Mouse (Mus musculus) gastrocnemius, adult 2 months (tissue): ENCODE measurements around the gene Kcnq1. TPM values are rescaled to one million over a fixed set of nuclear protein-coding genes. Genes with fewer than 3 reads are reported as not detected.

Experiments
- DNase-seq: peaks from one replicate; pipeline ENCODE4 v3.0.0; 2022
- H3K27ac ChIP-seq: fragments of 200-600 bp; 2 replicates; pipeline ENCODE4 v1.8.1; 2022; ENCODE audit warnings: mild to moderate bottlenecking
- H3K4me3 ChIP-seq: fragments of 200-600 bp; 2 replicates; pipeline ENCODE4 v1.8.1; 2022; ENCODE audit warnings: mild to moderate bottlenecking, moderate library complexity
- CTCF ChIP-seq: fragments of 200-600 bp; IDR thresholded peaks from 2 replicates; pipeline ENCODE4 v1.8.1; 2022; ENCODE audit warnings: antibody characterized with exemption, mild to moderate bottlenecking, moderate library complexity
- intact Hi-C: fragments of 180-260 bp; cut with DNase I; formaldehyde crosslinking; loops from one replicate; pipeline ENCODE4 v1.15.1; 2025
- total RNA-seq, 2 experiments: library from RNA; stranded (reverse); gene quantifications; 2 replicates each; pipeline ENCODE4 v1.2.3; 2021

Kcnq1 gene
- total RNA-seq, 2 experiments from 2014 or later = 0.33 to 0.67 TPM

DNA sequence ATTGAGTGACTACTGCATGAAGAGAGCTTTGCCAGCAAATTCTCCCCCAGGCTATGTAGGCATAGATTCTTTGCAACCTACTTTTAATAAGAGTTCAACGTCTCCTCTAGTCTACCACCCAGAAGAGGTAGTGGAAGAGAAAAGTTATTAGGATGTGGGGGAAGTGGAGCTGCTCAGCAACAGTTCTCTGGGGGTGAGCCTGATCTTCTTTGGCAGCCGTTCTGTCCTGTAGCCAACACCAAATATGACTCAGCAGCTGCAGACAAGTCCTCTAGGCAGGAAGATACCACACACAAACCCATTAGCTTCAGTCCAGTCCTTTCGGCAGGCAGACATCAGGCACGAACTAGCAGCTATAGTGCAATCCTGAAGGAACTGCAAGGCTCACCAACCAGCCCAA lies 5.4 kb upstream of the Kcnq1 start:
- DNase-seq = peak; percentile 64
- H3K4me3 ChIP-seq = no peak overlapping the region
- TF ChIP-seq CTCF = no peak

DNA sequence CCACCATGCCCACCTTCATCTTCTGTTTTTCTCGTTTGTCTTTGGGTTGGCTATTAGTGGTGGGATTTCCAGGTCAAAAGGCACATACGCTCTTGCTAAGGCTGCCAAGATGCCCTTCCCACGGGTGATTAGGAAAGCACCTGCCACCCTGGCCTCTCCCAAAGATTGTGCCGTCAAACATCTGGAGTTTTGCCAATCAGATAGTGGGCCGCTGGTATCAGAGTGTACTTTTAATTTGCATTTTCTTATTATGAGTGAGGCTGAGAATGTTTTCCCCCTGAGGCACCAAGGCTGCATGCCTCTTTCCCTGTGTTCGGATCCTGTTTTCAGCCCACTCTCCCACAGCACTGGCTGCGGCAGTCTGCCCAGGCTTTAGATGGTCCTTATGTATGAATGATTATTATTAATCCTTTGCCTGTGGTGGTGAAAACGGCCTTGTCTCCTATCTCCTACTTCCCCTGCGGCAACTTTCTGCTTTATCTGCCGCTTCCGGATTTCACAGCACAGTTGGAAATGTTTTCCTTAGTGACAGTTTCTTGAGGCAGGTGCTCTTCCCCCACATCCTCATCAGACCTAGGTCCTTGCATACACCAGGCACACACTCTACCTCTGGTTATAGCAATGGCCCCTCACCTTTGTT lies 784 bp upstream of the Kcnq1 start:
- no peak for TF ChIP-seq CTCF
- intact Hi-C loops = no loop called here

More for the DNA sequence above, 5.4 kb upstream of the Kcnq1 start:
- intact Hi-C loops = no loop called here
- no peak overlapping the region for H3K27ac ChIP-seq

DNA sequence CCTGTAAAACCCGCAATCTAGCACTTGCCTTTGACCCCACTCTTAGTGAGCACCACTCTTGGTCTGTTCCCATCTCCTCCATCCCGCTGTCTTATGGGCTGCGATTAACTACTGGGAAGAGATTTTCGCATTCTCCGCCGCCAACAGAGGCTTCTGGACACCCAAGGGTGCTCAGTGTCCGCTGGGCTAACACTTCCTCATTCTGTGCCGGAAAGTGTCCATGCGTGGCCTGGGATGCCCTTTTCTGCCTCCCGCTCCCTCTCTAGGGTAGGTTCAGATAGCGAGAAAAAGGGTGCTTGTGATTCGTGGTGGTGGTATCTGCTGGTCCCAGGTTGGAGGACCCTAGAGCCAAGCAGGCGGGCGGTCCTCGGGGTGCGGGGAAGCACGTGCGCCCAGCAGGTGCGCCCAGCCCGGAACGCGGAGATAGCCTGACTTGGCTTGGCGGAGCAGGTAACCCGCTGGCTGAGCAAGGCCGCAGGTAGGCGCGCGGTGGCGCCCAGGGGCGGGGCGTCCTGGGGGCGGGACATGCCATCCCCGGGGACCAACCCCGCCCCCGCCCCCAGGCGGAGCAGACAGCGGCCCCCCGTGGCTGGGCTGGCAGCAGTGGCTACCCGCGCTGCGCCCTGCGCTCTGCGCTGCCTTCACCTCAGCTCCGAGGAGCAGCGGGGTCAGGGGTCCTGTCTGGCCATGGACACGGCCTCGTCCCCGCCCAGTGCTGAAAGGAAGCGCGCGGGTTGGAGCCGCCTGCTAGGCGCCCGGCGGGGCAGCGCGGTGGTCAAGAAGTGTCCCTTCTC lies 707 bp downstream of the Kcnq1 start:
- peak; percentile 59 for DNase-seq
- peak; percentile 23; the same call in 1 of the 2 replicates for TF ChIP-seq CTCF
- Histone ChIP-seq H3K4me3 (peak overlapping the region; percentile 72), H3K27ac (peak overlapping the region; percentile 40; the same call in 1 of the 2 replicates)
- intact Hi-C loops = no loop called here

More for the DNA sequence above, 784 bp upstream of the Kcnq1 start:
- H3K4me3 ChIP-seq = no peak overlapping the region
- no peak for DNase-seq
- no peak overlapping the region for H3K27ac ChIP-seq

DNA sequence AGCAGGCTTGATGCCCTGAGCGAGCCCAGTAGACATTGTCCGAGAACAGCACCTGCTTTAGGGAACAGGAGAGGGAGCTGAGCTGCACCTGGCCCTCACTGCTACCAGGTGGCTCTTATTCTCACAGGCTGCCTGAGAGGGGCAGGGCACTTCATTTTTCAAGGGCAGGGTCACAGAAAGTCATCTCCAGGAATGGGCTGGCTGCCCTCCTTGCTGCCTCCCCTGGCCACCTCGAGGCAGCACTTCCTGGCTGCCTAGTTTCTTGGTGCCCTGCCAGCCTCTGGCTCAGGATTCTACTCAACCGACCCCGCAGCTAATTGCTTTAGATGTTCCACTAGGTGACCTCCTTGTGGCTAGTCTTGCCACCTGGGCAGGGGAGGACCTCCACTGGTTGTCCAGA lies 2.0 kb downstream of the Kcnq1 start:
- intact Hi-C loops = no loop called here
- TF ChIP-seq CTCF = no peak
- no peak for DNase-seq
- peak overlapping the region; percentile 53 for H3K27ac ChIP-seq
- H3K4me3 ChIP-seq = peak overlapping the region; percentile 72

- DNase-seq = no peak
- no peak for TF ChIP-seq CTCF
- intact Hi-C loops = no loop called here
- peak overlapping the region; percentile 72 for H3K4me3 ChIP-seq
- H3K27ac ChIP-seq = peak overlapping the region; percentile 53
Measured at GRCm38 (mm10) chr7:143108996-143109660, 3.0 kb downstream of the Kcnq1 start.

DNA sequence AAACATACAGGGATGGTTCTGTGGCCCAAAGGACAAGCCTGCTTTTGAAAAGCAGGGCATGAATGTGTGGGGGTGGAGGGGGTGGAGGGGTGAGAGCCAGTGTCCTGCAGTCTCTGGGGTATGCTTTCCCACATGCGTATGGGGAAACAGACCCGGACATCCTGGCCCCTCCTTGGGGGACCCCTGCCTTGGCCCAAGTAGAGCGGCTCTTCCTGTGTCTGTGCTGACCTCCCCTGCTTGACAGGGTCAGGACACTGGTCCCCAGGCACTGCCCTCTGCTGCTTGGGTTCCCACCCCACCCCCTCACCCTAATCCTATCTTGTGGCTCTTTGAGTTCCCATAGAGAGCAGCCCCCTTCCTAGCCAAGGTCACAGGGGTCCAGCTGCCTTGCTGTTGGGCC lies 3.5 kb downstream of the Kcnq1 start:
- no peak for DNase-seq
- intact Hi-C loops = no loop called here
- Histone ChIP-seq H3K27ac (no peak overlapping the region), H3K4me3 (no peak overlapping the region)
- TF ChIP-seq CTCF = no peak

DNA sequence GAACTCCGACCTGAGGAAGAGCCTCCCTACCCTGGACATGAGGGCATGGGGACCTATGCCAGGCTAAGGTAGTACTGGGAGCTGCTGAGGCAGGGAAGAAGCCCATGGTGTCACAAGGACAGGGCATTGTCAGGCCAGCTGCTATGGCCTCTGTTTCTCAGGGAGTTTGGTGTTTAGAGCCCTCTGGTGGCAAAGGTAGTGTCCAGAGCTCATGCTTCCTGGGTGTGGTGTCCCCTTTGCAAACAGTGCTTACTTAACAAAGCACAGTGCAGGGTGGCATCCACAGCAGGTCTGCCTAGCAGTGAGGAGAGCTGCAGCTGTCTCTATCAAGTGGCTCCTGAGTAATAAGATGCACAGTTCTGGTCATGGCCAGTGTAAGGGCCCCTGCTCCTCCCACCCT lies 4.6 kb downstream of the Kcnq1 start:
- TF ChIP-seq CTCF = peak; percentile 14; the same call in 1 of the 2 replicates
- intact Hi-C loops = no loop called here

GRCm38 (mm10) chr7:143111719-143112118 lies 5.6 kb downstream of the Kcnq1 start:
- Histone ChIP-seq H3K4me3 (no peak overlapping the region), H3K27ac (no peak overlapping the region)
- no peak for TF ChIP-seq CTCF
- intact Hi-C loops = no loop called here
- no peak for DNase-seq

More for the DNA sequence above, 4.6 kb downstream of the Kcnq1 start:
- H3K27ac ChIP-seq = no peak overlapping the region
- no peak overlapping the region for H3K4me3 ChIP-seq
- DNase-seq = no peak

- no peak for TF ChIP-seq CTCF
- Histone ChIP-seq H3K4me3 (no peak overlapping the region), H3K27ac (no peak overlapping the region)
- DNase-seq = no peak
- intact Hi-C loops = no loop called here
Measured at GRCm38 (mm10) chr7:143112395-143112794, 6.2 kb downstream of the Kcnq1 start.

GRCm38 (mm10) chr7:143114773-143115172 lies 8.6 kb downstream of the Kcnq1 start:
- DNase-seq = no peak
- no peak overlapping the region for H3K27ac ChIP-seq
- no peak overlapping the region for H3K4me3 ChIP-seq
- intact Hi-C loops = no loop called here
- no peak for TF ChIP-seq CTCF

DNA sequence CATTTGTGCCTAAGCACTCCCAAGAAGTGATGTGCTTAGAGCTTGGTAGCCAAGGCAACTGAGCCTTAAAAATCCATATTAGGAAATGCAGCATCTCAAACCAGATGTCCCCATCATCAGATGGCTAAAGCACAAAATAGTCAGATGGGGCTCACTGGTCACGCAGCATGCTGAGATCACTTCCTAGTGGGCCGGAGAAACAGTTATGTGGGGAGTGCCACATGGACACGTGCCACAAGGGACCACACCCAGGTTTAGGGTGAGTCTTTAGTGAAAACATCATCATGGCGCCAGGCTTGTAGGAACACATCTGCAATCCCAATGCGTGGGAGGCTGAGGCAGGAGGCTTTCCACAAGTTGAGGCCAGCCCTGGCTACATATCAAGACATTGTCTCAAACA lies 10.4 kb downstream of the Kcnq1 start:
- H3K27ac ChIP-seq = no peak overlapping the region
- no peak for TF ChIP-seq CTCF
- intact Hi-C loops = no loop called here
- DNase-seq = no peak
- H3K4me3 ChIP-seq = no peak overlapping the region

DNA sequence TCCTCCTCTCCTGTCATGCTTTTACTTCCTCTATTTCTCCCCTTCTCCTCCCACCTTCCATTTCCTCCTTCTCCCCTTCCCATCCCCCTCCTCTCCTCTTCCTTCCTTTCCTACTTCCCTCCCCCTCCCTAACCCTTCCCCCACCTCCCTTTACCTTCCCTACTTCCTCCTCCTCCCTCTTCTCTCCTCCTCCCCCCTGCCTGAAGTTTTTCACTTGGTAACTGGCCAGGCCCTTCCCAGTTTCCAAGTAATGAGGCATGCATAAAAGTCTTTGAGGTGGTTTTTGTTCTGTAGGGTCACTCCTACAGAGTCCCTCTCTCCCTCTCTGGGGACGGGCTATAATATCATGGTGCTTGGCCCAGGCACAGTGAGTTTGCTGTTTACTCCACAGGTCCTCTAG lies 13.2 kb downstream of the Kcnq1 start:
- no peak for DNase-seq
- intact Hi-C loops = no loop called here
- Histone ChIP-seq H3K27ac (no peak overlapping the region), H3K4me3 (no peak overlapping the region)
- no peak for TF ChIP-seq CTCF

GRCm38 (mm10) chr7:143119826-143120225 lies 13.7 kb downstream of the Kcnq1 start:
- intact Hi-C loops = no loop called here
- no peak for TF ChIP-seq CTCF
- H3K4me3 ChIP-seq = no peak overlapping the region
- DNase-seq = no peak
- H3K27ac ChIP-seq = no peak overlapping the region
